Mouse (Mus musculus) ES-Bruce4 (cell line): ENCODE results near the gene Cnga4. TPM values are rescaled to one million over a fixed set of nuclear protein-coding genes. Genes with fewer than 3 reads are reported as not detected.

Source experiments
- H3K27ac ChIP-seq: 2 replicates; pipeline ENCODE4 v1.5.1; 2012; ENCODE audit warnings: low read length, inconsistent platforms; ENCODE audit not compliant: insufficient read depth
- H3K27me3 ChIP-seq: 2 replicates; pipeline ENCODE4 v1.6.1; 2012; ENCODE audit warnings: mild to moderate bottlenecking, low read length, inconsistent platforms; ENCODE audit not compliant: control insufficient read depth, poor library complexity, insufficient read depth, severe bottlenecking
- H3K36me3 ChIP-seq: 2 replicates; pipeline ENCODE4 v1.6.1; 2012; ENCODE audit warnings: inconsistent platforms, mild to moderate bottlenecking, low read length, moderate library complexity; ENCODE audit not compliant: control insufficient read depth, poor library complexity, insufficient read depth, severe bottlenecking
- H3K4me1 ChIP-seq: one replicate; pipeline ENCODE4 v1.8.1; 2011; ENCODE audit warnings: low read length; ENCODE audit not compliant: control insufficient read depth, insufficient read depth
- H3K4me3 ChIP-seq: 2 replicates; pipeline ENCODE4 v1.5.1; 2011; ENCODE audit warnings: low read depth, mild to moderate bottlenecking, low read length
- H3K9ac ChIP-seq: 2 replicates; pipeline ENCODE4 v1.6.1; 2012; ENCODE audit warnings: low read depth, mild to moderate bottlenecking, inconsistent platforms; ENCODE audit not compliant: poor library complexity, severe bottlenecking
- H3K9me3 ChIP-seq: replicated peaks from 2 replicates; pipeline ENCODE4 v1.6.1; 2012; ENCODE audit warnings: mild to moderate bottlenecking, low read length, inconsistent platforms; ENCODE audit not compliant: control insufficient read depth, poor library complexity, insufficient read depth, severe bottlenecking
- CTCF ChIP-seq: IDR thresholded peaks from one replicate; pipeline ENCODE4 v1.8.1; 2011; ENCODE audit warnings: low read depth, low read length
- EP300 ChIP-seq: IDR thresholded peaks from 2 replicates; pipeline ENCODE4 v1.6.1; 2011; ENCODE audit warnings: low read depth, low read length; ENCODE audit not compliant: insufficient read depth
- POLR2A ChIP-seq: IDR thresholded peaks from one replicate; pipeline ENCODE4 v1.8.1; 2011; ENCODE audit warnings: low read length; ENCODE audit not compliant: insufficient read depth
- polyA plus RNA-seq: library from polyadenylated mRNA; stranded (reverse); fragments of >200 nt; gene quantifications from 2 replicates; pipeline ENCODE4 v1.2.4, GENCODE M21; 2011; ENCODE audit warnings: low read depth; ENCODE audit not compliant: missing spikeins, insufficient read depth, insufficient read length

Cnga4 gene
- polyA plus RNA-seq, 1 experiment: not detected

- no peak for TF ChIP-seq POLR2A
- no peak for TF ChIP-seq CTCF
- TF ChIP-seq EP300: no peak
- Histone ChIP-seq H3K36me3 (peaks cover 27% of the 10 kb centered on the region), H3K27me3 (no peaks in the 10 kb centered on the region), H3K9me3 (no peaks in the 10 kb centered on the region), H3K4me3 (no peak overlapping the region), H3K4me1 (no peaks in the 10 kb centered on the region), H3K9ac (no peak overlapping the region), H3K27ac (no peak overlapping the region)
These were observed 14.1 kb upstream of the Cnga4 start for GRCm38 (mm10) chr7:105390236-105390635.

DNA sequence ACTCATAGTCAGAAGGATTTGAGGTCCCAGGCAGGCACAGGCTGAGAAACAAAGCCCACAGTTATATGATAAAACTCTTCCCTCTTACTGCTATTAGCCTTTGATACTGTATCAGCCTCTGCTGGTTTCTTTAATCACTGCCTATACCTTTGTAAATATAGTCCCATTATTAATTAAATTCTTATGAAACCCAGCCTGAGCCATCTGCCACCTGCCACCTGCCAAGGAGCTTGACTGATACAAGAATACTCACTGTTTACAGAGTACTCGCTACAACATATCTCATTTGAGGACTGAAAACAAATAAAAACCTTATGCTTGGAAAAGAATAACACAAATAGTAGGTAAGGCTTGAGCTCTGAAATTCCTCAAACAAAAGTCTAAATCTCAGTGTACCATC is 9.8 kb upstream of the Cnga4 start:
- TF ChIP-seq CTCF (no peak), POLR2A (no peak), EP300 (no peak)
- no peaks in the 10 kb centered on the region for H3K27me3 ChIP-seq
- no peak overlapping the region for H3K27ac ChIP-seq
- no peaks in the 10 kb centered on the region for H3K4me1 ChIP-seq
- no peak overlapping the region for H3K9ac ChIP-seq
- H3K9me3 ChIP-seq: no peaks in the 10 kb centered on the region
- H3K36me3 ChIP-seq: peaks cover 6% of the 10 kb centered on the region
- no peak overlapping the region for H3K4me3 ChIP-seq

GRCm38 (mm10) chr7:105395131-105395820 is 9.1 kb upstream of the Cnga4 start:
- H3K9me3 ChIP-seq: no peaks in the 10 kb centered on the region
- H3K4me3 ChIP-seq: no peak overlapping the region
- no peak for TF ChIP-seq CTCF
- no peak for TF ChIP-seq POLR2A
- no peak for TF ChIP-seq EP300
- H3K9ac ChIP-seq: no peak overlapping the region
- no peak overlapping the region for H3K27ac ChIP-seq
- H3K27me3 ChIP-seq: no peaks in the 10 kb centered on the region
- no peaks in the 10 kb centered on the region for H3K4me1 ChIP-seq
- H3K36me3 ChIP-seq: no peaks in the 10 kb centered on the region; the same call in none of the 2 replicates

DNA sequence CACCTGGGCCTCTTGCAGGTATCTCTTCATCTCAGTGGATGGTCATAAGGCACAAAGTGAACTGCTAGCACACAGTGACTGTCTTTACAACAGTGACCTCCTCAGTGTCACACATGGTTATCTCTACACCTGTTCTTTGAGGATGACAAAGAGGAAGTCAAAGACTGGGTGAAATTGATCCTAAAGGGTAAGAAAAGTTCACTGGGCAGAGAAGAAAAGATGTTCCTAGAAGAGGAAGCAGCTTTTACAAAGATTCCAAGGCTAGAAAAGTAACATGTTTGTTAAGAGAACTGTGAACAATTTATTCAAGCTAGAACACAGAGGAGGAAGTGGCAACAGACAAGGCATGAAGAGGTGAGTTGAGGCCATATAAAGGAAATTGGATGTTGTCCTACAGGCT is 8.2 kb upstream of the Cnga4 start:
- Histone ChIP-seq H3K27me3 (no peaks in the 10 kb centered on the region), H3K4me3 (no peak overlapping the region), H3K4me1 (no peaks in the 10 kb centered on the region), H3K9me3 (no peaks in the 10 kb centered on the region), H3K36me3 (no peaks in the 10 kb centered on the region; the same call in 1 of the 2 replicates), H3K27ac (no peak overlapping the region), H3K9ac (no peak overlapping the region)
- TF ChIP-seq CTCF (no peak), EP300 (no peak), POLR2A (no peak)

DNA sequence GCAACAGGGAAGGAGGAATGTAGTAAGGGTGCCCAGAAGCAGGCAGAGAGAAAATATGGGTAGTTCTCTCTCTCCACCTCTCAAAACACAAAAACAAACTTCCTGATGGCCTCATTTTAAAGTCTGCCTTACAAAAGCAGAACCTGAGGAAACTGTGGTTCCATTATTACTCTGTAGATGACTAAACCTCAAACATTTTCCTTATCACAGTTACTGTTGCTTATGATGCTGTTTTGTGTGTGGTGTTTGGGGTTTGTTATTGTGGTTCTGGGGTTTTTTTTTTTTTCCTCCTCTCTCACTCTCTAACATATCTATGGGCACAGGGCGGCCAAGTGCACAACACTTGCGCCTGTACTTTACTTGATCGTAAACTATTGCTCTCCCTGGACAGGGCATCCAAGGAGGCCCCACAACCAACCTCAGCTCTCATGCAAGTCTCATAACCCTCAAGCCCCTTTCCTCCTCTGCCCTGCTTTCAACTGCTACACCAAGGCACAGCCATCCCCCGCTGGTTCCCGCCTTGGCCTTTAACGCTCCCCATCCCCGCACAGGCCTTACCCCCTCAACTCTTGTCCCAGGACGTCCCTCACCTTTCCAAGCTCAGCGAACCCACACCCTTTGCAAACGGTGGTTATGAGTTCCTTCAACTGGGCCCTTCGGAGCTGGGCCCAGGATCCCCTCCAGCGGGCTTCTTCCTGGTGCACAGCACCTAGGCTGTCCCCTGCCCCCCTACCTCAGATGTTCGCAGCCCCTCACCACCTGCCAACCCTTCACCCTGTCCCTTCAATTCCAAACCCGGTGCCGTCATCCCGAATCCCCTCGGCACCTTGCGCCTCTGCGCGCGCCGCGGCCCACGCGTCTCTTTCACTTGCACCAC is 5.1 kb upstream of the Cnga4 start:
- H3K9ac ChIP-seq: peak overlapping the region; percentile 77
- H3K36me3 ChIP-seq: no peaks in the 10 kb centered on the region; the same call in 1 of the 2 replicates
- no peaks in the 10 kb centered on the region for H3K4me1 ChIP-seq
- H3K27me3 ChIP-seq: no peaks in the 10 kb centered on the region
- no peak overlapping the region for H3K27ac ChIP-seq
- no peak for TF ChIP-seq EP300
- no peak for TF ChIP-seq CTCF
- no peak for TF ChIP-seq POLR2A
- H3K4me3 ChIP-seq: peak overlapping the region; percentile 86
- no peaks in the 10 kb centered on the region for H3K9me3 ChIP-seq
